Mouse (Mus musculus) stomach, embryonic 15.5 days (tissue): ENCODE results near the gene Gdf11. TPM values are rescaled to one million over a fixed set of nuclear protein-coding genes. Genes with fewer than 3 reads are reported as not detected.
A peak's percentile ranks its signal among the peaks of the same experiment; 100 is the strongest.

Source experiments
- ATAC-seq: fragments of 200-750 bp; cut with Nextera tagmentation; 2 replicates; pipeline ENCODE4 v1.8.0; 2017; ENCODE audit warnings: low read depth, moderate number of reproducible peaks, moderate TSS enrichment; ENCODE audit not compliant: insufficient read depth, low FRiP score
- H3K27ac ChIP-seq: fragments of 300-500 bp; sonication (generic); 2 replicates; pipeline ENCODE4 v1.5.1; 2015; ENCODE audit warnings: mild to moderate bottlenecking, inconsistent platforms
- H3K27me3 ChIP-seq: fragments of 300-500 bp; sonication (generic); replicated peaks from 2 replicates; pipeline ENCODE4 v1.6.1; 2015; ENCODE audit warnings: inconsistent platforms
- H3K36me3 ChIP-seq: fragments of 300-500 bp; sonication (generic); 2 replicates; pipeline ENCODE4 v1.6.1; 2015; ENCODE audit warnings: inconsistent platforms
- H3K4me1 ChIP-seq: fragments of 300-500 bp; sonication (generic); 2 replicates; pipeline ENCODE4 v1.6.1; 2015; ENCODE audit warnings: inconsistent platforms
- H3K4me2 ChIP-seq: fragments of 300-500 bp; sonication (generic); 2 replicates; pipeline ENCODE4 v1.6.1; 2015; ENCODE audit warnings: mild to moderate bottlenecking, inconsistent platforms
- H3K4me3 ChIP-seq: fragments of 300-500 bp; sonication (generic); replicated peaks from 2 replicates; pipeline ENCODE4 v1.5.1; 2015; ENCODE audit warnings: inconsistent platforms
- H3K9ac ChIP-seq: fragments of 300-500 bp; sonication (generic); 2 replicates; pipeline ENCODE4 v1.6.1; 2015; ENCODE audit warnings: inconsistent platforms
- H3K9me3 ChIP-seq: fragments of 300-500 bp; sonication (generic); 2 replicates; pipeline ENCODE4 v1.6.1; 2016; ENCODE audit warnings: inconsistent platforms
- WGBS: fragments of 180-500 bp; shearing (Covaris S2); methylation state at CpG from one replicate; pipeline ENCODE4 v1.1.7; 2015; 5-methylcytosine and 5-hydroxymethylcytosine counted together
- polyA plus RNA-seq: library from polyadenylated mRNA; unstranded; fragments of >200 nt; fragmentation: Nextera tagmentation; extraction: Ambion mirVana; gene quantifications from 2 replicates; pipeline ENCODE4 v1.2.1, GENCODE M21; 2015

The Gdf11 gene
- polyA plus RNA-seq, 1 experiment from 2014 or later = 4.7 TPM

- no peak for ATAC-seq
- no peaks in the 10 kb centered on the region for H3K27me3 ChIP-seq
- no peaks in the 10 kb centered on the region for H3K4me1 ChIP-seq
- no peaks in the 10 kb centered on the region for H3K36me3 ChIP-seq
- 85% methylated on average over 3 of the region's 3 CpGs for WGBS
- no peak overlapping the region for H3K4me3 ChIP-seq
- H3K27ac ChIP-seq = no peak overlapping the region
- no peak overlapping the region for H3K9ac ChIP-seq
- H3K4me2 ChIP-seq = no peak overlapping the region
- H3K9me3 ChIP-seq = no peaks in the 10 kb centered on the region
Measured at GRCm38 (mm10) chr10:128902409-128902988, 11.0 kb upstream of the Gdf11 start.

GRCm38 (mm10) chr10:128901409-128901808 is 9.9 kb upstream of the Gdf11 start:
- Histone ChIP-seq H3K4me1 (0 out of 2 replicates have a peak, but pooled peaks cover under 1% of the 10 kb centered on the region), H3K9ac (no peak overlapping the region), H3K36me3 (no peaks in the 10 kb centered on the region), H3K9me3 (no peaks in the 10 kb centered on the region), H3K4me2 (no peak overlapping the region), H3K27me3 (peaks cover 1% of the 10 kb centered on the region), H3K27ac (no peak overlapping the region), H3K4me3 (no peak overlapping the region)
- 88% methylated on average over 1 of the region's 1 CpGs for WGBS
- no peak for ATAC-seq

DNA sequence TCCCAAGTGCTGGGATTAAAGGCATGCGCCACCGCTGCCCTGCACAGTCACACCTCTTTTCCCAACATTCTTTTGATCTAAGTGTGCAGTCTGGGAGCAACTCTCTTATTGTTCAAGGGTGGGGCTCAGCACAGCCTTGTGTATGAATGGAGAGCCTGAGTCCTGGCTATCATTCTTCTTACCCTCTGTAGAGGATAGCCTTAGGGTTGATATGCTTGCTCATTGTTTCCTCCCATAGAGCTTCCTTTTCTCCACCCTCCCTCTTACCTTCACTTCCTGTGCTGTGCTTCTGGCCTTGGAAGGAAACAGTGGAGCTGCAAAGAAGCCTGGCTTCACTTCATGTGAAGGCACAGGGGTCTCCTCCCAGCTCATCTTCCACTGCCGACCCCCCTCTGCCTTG is 9.2 kb upstream of the Gdf11 start, which contains the start of gene Cd63:
Gene Cd63 (plus strand): TSS at position 292 of the 400 bp plus-strand sequence.
- Histone ChIP-seq H3K4me2 (no peak within 1 kb of the TSS), H3K27ac (no peak within 1 kb of the TSS), H3K9me3 (no peaks in the 10 kb centered on the region), H3K4me1 (peaks cover 8% of the 10 kb centered on the region; the same call in 1 of the 2 replicates), H3K4me3 (no peak within 1 kb of the TSS), H3K9ac (no peak within 1 kb of the TSS), H3K27me3 (peaks cover 9% of the 10 kb centered on the region), H3K36me3 (no peaks in the 10 kb centered on the region)
- ATAC-seq = no peak
- whole genome bisulfite sequencing = 73% methylated on average over 3 of the region's 3 CpGs

DNA sequence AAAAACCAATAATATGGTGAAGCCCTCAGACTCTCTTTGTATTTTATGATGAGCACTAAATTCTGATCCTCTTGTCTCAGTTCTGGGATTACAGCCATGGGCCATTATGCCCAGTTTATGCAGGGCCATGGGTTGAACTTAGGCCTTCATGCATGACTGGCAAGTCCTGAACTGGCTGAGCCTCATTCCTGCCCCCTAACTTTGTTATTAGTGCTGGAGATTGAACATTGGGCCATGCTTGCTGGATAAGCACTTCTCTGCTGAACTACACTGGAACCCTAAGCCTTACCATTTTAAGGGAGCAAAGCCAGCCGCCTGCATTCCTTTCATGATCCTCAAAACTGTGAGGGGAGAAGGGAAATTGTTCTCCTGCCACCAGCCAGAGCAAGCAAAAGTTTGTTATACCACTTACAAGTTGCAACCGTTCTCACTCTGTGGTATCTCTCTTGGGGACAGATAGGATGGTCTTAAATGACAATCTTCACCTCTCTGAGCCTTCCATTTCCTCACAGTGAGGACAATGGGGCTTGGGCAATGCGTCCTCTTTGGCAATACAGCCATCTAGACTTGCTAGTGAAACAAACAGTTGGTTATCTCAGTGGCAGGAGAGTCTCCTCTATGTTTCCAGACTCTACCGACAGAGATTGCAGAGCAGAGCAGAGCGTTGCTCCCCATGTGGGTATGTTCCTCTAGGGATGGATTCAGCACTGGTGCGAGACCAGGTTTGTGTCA is 8.4 kb upstream of the Gdf11 start:
- peaks cover 9% of the 10 kb centered on the region for H3K27me3 ChIP-seq
- no peaks in the 10 kb centered on the region for H3K36me3 ChIP-seq
- no peak overlapping the region for H3K27ac ChIP-seq
- no peak overlapping the region for H3K4me3 ChIP-seq
- H3K9ac ChIP-seq = no peak overlapping the region
- WGBS = 74% methylated on average over 6 of the region's 6 CpGs
- ATAC-seq = no peak
- no peaks in the 10 kb centered on the region for H3K9me3 ChIP-seq
- H3K4me2 ChIP-seq = no peak overlapping the region
- H3K4me1 ChIP-seq = peaks cover 8% of the 10 kb centered on the region; the same call in 1 of the 2 replicates

- 0% methylated on average over 1 of the region's 1 CpGs for WGBS
- Histone ChIP-seq H3K27me3 (peaks cover 9% of the 10 kb centered on the region), H3K4me3 (no peak overlapping the region), H3K9ac (no peak overlapping the region), H3K4me1 (peaks cover 9% of the 10 kb centered on the region; the same call in 1 of the 2 replicates), H3K9me3 (no peaks in the 10 kb centered on the region), H3K4me2 (no peak overlapping the region), H3K27ac (no peak overlapping the region), H3K36me3 (no peaks in the 10 kb centered on the region)
- no peak for ATAC-seq
Measured at GRCm38 (mm10) chr10:128897501-128897900, 6.0 kb upstream of the Gdf11 start.

GRCm38 (mm10) chr10:128896807-128897206 is 5.3 kb upstream of the Gdf11 start:
- Histone ChIP-seq H3K4me2 (no peak overlapping the region), H3K27ac (no peak overlapping the region), H3K9me3 (no peaks in the 10 kb centered on the region), H3K4me1 (peaks cover 12% of the 10 kb centered on the region; the same call in 1 of the 2 replicates), H3K9ac (no peak overlapping the region), H3K4me3 (no peak overlapping the region), H3K27me3 (peaks cover 9% of the 10 kb centered on the region), H3K36me3 (no peaks in the 10 kb centered on the region)
- 27% methylated on average over 1 of the region's 1 CpGs for WGBS
- ATAC-seq = no peak

DNA sequence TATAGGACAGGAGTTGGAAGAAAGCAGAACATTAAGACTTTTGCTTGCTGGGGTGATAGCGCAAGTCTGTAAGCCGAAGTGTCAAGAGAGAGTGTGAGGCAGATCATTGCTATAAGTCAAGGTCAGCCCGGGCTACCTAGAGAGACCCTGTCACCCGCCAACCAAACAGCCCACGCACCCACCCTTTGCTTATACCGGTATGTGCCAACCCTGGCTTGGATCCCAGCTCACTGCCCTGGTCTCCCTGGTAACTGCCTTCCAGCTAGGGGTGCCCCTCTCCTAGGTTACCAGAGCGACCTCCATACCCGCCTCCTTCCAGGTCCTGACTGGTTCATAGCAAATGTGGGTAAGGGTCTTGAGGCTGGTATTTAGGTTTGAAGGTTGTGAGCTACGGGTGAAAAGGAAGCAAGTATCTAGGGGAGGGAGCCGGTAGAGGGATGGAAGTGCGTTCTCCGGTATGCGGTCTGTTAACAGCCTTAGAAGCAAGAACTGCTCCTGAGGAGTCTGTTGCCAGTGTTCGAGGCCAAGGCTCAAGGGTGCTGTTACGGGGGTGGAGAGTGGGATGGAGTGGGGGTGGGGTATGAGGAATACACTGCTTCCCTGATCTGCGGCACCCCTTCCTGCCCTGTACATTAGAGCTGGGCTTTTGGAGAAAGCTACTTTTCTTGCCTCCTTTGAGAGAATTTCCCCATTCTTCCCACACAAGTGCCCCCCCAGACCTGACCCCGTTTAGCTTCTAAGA is 4.6 kb upstream of the Gdf11 start:
- no peak for ATAC-seq
- H3K4me2 ChIP-seq = peak overlapping the region; percentile 28
- no peak overlapping the region for H3K9ac ChIP-seq
- peaks cover 9% of the 10 kb centered on the region for H3K27me3 ChIP-seq
- H3K4me1 ChIP-seq = peaks cover 12% of the 10 kb centered on the region; the same call in 1 of the 2 replicates
- 8% methylated on average over 17 of the region's 17 CpGs for WGBS
- H3K27ac ChIP-seq = no peak overlapping the region
- no peak overlapping the region for H3K4me3 ChIP-seq
- no peaks in the 10 kb centered on the region for H3K9me3 ChIP-seq
- H3K36me3 ChIP-seq = no peaks in the 10 kb centered on the region

- H3K4me2 ChIP-seq = peak overlapping the region; percentile 28
- WGBS = under 1% methylated on average over 9 of the region's 9 CpGs
- no peak for ATAC-seq
- no peak overlapping the region for H3K4me3 ChIP-seq
- H3K9ac ChIP-seq = no peak overlapping the region
- H3K9me3 ChIP-seq = no peaks in the 10 kb centered on the region
- H3K4me1 ChIP-seq = peaks cover 17% of the 10 kb centered on the region; the same call in 1 of the 2 replicates
- peaks cover 9% of the 10 kb centered on the region for H3K27me3 ChIP-seq
- H3K27ac ChIP-seq = no peak overlapping the region
- no peaks in the 10 kb centered on the region for H3K36me3 ChIP-seq
Measured at GRCm38 (mm10) chr10:128895437-128895836, 3.9 kb upstream of the Gdf11 start.

GRCm38 (mm10) chr10:128892246-128892645 is 728 bp upstream of the Gdf11 start:
- H3K27me3 ChIP-seq = peaks cover 9% of the 10 kb centered on the region
- ATAC-seq = 0 out of 2 replicates have a peak, but pooled peaks have one; percentile 3
- peak overlapping the region; percentile 67 for H3K4me3 ChIP-seq
- 4% methylated on average over 9 of the region's 9 CpGs for WGBS
- no peaks in the 10 kb centered on the region for H3K36me3 ChIP-seq
- no peak overlapping the region for H3K9ac ChIP-seq
- no peaks in the 10 kb centered on the region for H3K9me3 ChIP-seq
- peaks cover 30% of the 10 kb centered on the region for H3K4me1 ChIP-seq
- peak overlapping the region; percentile 92; the same call in 1 of the 2 replicates for H3K27ac ChIP-seq
- peak overlapping the region; percentile 90 for H3K4me2 ChIP-seq

DNA sequence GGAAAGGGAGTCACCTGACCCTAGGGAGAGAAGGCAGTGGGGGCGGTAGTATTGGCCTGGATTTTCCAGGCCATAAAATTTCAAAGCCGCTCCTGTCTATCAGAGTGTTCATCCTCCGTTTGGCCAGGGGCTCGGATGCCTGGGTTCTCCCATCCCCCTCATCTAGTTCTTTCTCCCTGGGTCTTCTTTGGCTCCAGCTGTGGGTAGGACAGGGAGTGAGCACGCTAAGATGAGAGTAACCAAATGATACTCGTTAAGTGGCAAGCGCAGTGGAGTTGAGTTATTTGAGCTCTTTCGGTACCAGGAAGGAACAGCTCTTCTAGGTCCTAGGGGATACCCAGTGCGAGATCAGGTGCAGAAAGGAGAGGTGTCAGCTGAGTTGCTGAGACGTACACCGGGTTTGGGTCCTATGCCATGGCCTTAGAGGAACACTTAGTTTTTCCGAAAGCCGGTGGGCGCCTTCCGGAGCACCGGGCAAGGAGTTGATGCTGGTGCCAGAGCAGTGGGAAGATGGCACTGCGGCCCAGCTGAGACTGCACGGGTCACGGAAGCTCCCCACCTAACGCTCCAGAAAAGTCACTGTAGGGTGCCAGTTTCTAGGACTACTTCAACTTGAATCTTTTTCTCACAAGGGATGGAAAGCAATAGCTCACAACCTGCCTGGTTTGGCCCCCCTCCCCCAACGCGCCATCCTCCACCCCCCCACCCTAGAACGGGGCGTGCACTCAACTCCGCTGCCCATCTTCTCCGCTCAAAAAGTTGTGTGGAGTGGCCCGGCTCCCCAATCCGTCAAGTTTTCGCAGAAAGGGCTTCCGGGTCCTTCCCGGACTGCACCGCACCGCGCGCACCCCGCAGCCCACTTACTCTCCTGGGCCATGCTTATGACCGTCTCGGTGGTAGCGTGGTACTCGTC is 879 bp downstream of the Gdf11 start:
- 0 out of 2 replicates have a peak, but pooled peaks cover 2% of the 10 kb centered on the region for H3K36me3 ChIP-seq
- no peaks in the 10 kb centered on the region for H3K9me3 ChIP-seq
- 0 out of 2 replicates have a peak, but pooled peaks have one; percentile 1 for ATAC-seq
- H3K27me3 ChIP-seq = no peaks in the 10 kb centered on the region; the same call in 1 of the 2 replicates
- peak overlapping the region; percentile 90 for H3K4me2 ChIP-seq
- H3K9ac ChIP-seq = peak overlapping the region; percentile 66
- H3K4me3 ChIP-seq = peak overlapping the region; percentile 67
- WGBS = under 1% methylated on average over 40 of the region's 40 CpGs
- peaks cover 22% of the 10 kb centered on the region for H3K4me1 ChIP-seq
- H3K27ac ChIP-seq = peak overlapping the region; percentile 92

- H3K4me3 ChIP-seq = peak overlapping the region; percentile 67
- H3K9me3 ChIP-seq = no peaks in the 10 kb centered on the region
- WGBS = 29% methylated on average over 1 of the region's 2 CpGs
- no peak for ATAC-seq
- no peaks in the 10 kb centered on the region; the same call in 1 of the 2 replicates for H3K27me3 ChIP-seq
- peaks cover 22% of the 10 kb centered on the region for H3K4me1 ChIP-seq
- 0 out of 2 replicates have a peak, but pooled peaks cover 5% of the 10 kb centered on the region for H3K36me3 ChIP-seq
- H3K4me2 ChIP-seq = peak overlapping the region; percentile 90
- no peak overlapping the region for H3K27ac ChIP-seq
- H3K9ac ChIP-seq = no peak overlapping the region
Measured at GRCm38 (mm10) chr10:128889846-128890245, 1.7 kb downstream of the Gdf11 start.
